Mouse (Mus musculus): ENCODE results near the gene Brca2. TPM values are rescaled to one million over a fixed set of nuclear protein-coding genes. Genes with fewer than 3 reads are reported as not detected.

The Brca2 gene
- polyA plus RNA-seq, 1 experiment: 16.9 TPM

DNA sequence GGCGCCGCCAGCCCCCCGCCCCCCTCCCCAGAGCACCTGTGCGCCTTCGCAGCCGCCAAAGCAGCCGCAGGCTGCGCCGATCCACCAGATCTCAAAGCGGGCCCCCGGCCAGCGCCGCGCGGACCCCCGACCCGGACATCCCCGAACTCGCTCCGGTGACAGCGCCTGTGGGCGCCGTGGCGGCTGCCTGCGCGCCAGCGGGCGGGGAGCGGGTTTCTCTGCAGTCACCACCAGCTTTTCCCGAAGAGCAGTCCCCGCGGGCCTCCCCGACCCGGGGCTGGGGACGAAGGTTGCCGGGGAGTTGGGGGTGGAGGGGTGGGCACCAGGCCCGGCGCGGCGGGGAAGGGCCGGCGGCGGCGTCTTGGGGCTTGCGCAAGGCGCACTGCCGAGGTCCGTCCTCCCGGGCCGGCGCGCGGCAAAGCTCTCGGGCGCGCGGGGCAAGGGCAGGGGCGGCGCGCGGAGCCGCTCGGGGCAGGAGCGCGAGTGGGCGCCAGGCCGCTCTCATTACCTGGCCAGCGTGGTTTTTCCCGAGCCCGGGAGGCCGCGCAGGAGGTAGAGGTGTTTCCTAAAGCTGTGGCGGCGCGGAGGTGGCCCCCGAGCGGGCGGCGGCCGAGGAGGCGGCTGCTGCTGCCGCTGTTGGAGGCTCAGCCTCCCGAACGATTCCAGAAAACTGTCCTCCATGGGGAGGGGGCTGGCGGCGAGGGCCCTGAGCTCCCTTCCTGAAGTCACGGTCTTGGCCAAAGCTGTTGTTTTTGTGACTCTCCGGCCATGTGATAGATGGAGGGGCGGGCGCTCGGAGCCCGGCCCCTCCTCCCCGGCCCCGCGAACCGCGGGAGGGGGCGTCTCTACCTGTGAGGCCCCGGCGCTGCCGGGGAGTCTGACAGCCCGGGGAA, 71.6 kb downstream of the Brca2 start:
- no peak for TF ChIP-seq POLR2A (IDR thresholded peaks at IDR 0.05; ENCODE audit: low read depth, low read length)
- TF ChIP-seq CTCF (IDR thresholded peaks at IDR 0.05; ENCODE audit: borderline replicate concordance, insufficient read depth, low read length): no peak
- Histone ChIP-seq H3K4me1 (ENCODE audit: control insufficient read depth, insufficient read depth, low read length) (no peaks in the 10 kb centered on the region), H3K4me3 (ENCODE audit: insufficient read depth, low read length) (peak overlapping the region; percentile 66), H3K27ac (ENCODE audit: insufficient read depth, low read length) (no peak overlapping the region)

DNA sequence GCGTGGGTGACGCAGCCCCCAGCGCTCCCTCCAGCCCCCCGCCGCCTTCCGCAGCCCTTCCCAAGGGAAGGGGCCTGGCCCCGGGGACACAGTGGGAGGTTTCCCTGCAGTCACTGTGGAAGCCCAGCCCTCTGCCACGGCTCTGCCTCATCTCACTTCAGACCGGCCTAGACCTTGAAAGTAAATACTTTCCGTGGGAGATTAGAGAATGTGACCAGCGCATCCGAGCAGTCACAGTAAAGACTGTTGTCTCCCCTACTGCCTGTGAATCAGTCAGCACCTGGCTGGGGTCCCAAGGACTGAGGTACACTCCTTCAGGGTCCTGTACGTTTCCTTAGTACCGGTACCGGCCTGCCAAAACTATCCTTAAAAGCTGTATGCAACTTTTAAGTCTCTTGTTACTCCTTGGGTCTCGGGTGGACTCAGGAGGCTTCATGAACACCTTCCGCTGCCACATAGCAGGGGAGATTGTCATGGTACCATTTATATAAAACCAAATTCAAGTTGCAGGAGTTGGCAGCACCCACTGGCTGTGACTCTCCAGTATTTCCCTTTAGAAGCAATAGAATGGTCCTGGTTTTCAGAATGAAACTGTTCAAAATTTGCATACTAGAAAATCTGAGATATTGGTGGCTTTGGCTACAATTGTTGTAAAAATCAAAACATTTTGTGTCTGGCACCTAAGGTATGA, 72.4 kb downstream of the Brca2 start:
- no peaks in the 10 kb centered on the region for H3K4me1 ChIP-seq (ENCODE audit: control insufficient read depth, insufficient read depth, low read length)
- TF ChIP-seq CTCF (IDR thresholded peaks at IDR 0.05; ENCODE audit: borderline replicate concordance, insufficient read depth, low read length) (no peak), POLR2A (IDR thresholded peaks at IDR 0.05; ENCODE audit: low read depth, low read length) (no peak)
- no peak overlapping the region for H3K27ac ChIP-seq (ENCODE audit: insufficient read depth, low read length)
- peak overlapping the region; percentile 66 for H3K4me3 ChIP-seq (ENCODE audit: insufficient read depth, low read length)

DNA sequence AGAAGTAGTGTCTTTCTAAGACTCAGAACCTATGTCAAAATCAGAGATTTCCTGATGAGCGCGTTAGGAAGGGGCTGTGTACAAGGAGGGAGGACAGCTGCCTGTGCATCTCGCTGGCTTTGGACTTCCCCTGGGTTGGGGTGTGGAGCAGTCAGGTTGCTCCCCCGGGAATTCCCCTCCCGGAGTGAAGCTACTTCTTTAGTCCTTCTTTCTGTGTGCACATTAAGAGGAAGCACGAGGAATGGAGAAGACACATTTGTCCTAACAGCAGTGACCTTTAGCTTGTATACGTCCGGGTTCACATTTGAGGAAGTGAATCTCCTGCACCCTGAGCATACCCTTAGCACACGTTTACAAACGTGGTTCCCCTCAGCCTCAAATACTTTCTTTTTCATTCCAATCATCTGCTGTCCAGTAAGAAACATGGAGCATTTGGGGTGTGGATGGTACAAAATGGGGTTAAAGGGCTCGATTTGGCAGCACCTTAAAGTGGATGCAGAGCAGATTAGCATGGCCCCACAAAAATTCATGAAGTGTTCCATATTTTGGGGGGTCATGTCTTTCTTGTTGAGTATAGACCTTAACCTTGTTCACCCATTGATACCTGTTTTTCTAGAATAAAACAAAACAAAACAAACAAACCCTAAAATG, 73.1 kb downstream of the Brca2 start:
- Histone ChIP-seq H3K4me1 (ENCODE audit: control insufficient read depth, insufficient read depth, low read length) (no peaks in the 10 kb centered on the region), H3K27ac (ENCODE audit: insufficient read depth, low read length) (no peak overlapping the region), H3K4me3 (ENCODE audit: insufficient read depth, low read length) (no peak overlapping the region; the same call in 1 of the 2 replicates)
- TF ChIP-seq CTCF (IDR thresholded peaks at IDR 0.05; ENCODE audit: borderline replicate concordance, insufficient read depth, low read length) (no peak), POLR2A (IDR thresholded peaks at IDR 0.05; ENCODE audit: low read depth, low read length) (no peak)

DNA sequence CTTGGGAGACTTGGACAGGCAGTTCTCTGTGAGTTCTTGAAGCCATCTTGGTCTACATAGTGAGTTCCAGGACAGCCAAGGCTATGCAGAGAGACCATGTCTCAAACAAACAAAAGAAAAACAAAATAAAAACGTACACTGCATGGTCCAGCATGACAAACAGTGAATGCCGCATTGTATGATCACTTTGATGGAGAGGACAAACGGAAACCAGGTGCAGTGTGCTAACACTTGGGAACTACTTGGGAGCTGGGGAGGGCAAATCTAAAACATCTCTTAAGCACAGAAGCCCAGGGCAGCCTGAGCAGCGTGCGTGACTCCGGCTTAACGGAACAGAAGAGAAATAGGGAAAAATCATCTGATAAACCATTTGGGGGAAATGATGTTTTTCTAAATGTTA, 74.7 kb downstream of the Brca2 start, which contains the start of gene N4bp2l1:
TSS of gene N4bp2l1 (minus strand) at position 101 of the 400 bp plus-strand sequence.
- no peak within 1 kb of the TSS for H3K4me3 ChIP-seq (ENCODE audit: insufficient read depth, low read length)
- H3K4me1 ChIP-seq (ENCODE audit: control insufficient read depth, insufficient read depth, low read length): no peaks in the 10 kb centered on the region
- no peak within 1 kb of the TSS for H3K27ac ChIP-seq (ENCODE audit: insufficient read depth, low read length)
- TF ChIP-seq CTCF (IDR thresholded peaks at IDR 0.05; ENCODE audit: borderline replicate concordance, insufficient read depth, low read length) (no peak), POLR2A (IDR thresholded peaks at IDR 0.05; ENCODE audit: low read depth, low read length) (no peak)

DNA sequence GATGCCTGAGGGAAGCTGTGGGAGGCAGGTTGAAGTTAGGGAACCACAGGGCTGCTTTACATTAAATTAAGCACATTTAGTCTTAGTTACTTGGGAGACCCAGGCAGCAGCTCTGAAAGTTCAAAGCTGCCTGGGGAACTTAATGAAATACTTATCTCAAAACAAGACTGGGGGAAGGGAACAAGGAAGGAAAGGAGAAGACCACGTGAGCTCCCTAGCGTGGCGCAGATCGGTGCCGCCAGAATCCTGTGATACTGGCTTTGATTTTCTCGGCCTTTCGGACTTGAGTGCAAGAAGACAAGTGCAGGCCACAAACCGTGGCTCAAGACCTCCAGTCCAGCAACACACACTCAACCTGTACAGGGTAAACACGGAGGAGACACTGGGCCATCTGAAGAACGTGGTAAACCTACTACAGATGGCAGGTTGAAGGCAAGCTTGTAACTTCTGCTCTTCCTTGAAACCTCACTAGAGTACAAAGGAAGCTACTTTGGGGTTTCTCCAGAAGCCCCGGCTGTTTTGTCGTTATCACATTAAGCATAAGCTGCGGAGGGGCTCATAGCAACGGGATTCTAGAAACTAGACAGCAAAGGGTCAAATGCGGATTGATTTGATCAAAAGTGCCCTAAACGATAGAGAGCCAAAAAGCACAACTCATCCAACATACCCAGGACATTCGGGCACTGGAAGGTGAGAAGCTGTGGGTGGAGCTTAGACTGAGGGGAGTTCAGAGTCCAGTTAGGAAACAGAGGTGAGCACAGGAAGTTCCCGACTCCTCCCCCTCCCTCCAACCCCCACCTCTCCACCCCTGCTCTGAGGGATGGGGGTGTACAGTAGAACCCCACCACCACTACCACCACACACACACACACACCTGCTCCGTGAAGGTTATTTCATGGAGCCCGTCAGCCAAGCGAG, 76.0 kb downstream of the Brca2 start:
- Histone ChIP-seq H3K4me3 (ENCODE audit: insufficient read depth, low read length) (no peak overlapping the region), H3K4me1 (ENCODE audit: control insufficient read depth, insufficient read depth, low read length) (no peaks in the 10 kb centered on the region), H3K27ac (ENCODE audit: insufficient read depth, low read length) (no peak overlapping the region)
- no peak for TF ChIP-seq CTCF (IDR thresholded peaks at IDR 0.05; ENCODE audit: borderline replicate concordance, insufficient read depth, low read length)
- no peak for TF ChIP-seq POLR2A (IDR thresholded peaks at IDR 0.05; ENCODE audit: low read depth, low read length)

DNA sequence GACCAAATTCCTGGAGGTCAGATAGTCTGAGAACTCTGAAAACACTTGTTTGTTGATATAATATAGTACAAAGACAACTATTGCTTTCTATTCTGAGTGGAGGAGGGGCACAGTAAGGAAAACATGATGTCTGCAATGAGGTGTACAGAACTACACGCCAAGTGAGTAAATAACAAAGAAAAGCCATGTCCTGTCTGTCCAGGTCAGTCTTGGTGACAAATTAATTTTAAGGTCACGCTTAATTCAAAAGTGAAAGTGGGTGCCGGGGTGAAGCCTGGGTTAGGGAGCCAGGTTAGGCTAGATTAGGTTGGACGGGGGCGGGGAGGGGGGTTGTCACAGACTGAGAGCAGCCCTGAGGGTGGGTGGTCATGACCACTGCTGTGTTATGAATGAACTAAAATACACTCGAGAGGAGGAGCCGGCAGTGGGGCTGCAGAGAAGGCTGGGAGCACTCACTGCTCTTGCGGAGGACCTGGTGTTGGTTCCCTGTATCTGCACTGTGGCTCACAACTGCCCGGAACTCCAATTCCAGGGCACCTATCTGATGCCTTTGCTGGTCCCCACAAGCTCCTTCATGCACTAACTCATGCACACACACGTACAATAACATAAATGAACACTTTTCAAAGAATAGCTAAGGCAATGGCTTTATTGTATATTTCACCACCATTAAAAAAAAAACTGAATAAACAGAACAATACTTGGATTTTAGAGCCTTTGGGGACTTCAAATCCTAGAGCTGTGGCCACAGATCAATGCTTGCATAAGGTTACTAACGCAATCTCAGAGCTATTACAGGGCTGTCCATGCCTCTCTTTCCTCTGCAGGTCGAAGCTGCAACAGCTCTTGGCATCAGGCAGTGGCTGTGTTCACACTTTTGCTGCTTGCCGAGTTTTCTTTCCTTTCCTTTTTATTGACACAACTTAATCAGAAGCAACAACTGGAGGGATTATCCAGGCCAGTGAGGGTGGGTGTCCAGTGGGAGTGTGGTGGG, 77.2 kb downstream of the Brca2 start:
- Histone ChIP-seq H3K4me3 (ENCODE audit: insufficient read depth, low read length) (no peak overlapping the region), H3K4me1 (ENCODE audit: control insufficient read depth, insufficient read depth, low read length) (no peaks in the 10 kb centered on the region), H3K27ac (ENCODE audit: insufficient read depth, low read length) (no peak overlapping the region)
- no peak for TF ChIP-seq POLR2A (IDR thresholded peaks at IDR 0.05; ENCODE audit: low read depth, low read length)
- no peak for TF ChIP-seq CTCF (IDR thresholded peaks at IDR 0.05; ENCODE audit: borderline replicate concordance, insufficient read depth, low read length)

DNA sequence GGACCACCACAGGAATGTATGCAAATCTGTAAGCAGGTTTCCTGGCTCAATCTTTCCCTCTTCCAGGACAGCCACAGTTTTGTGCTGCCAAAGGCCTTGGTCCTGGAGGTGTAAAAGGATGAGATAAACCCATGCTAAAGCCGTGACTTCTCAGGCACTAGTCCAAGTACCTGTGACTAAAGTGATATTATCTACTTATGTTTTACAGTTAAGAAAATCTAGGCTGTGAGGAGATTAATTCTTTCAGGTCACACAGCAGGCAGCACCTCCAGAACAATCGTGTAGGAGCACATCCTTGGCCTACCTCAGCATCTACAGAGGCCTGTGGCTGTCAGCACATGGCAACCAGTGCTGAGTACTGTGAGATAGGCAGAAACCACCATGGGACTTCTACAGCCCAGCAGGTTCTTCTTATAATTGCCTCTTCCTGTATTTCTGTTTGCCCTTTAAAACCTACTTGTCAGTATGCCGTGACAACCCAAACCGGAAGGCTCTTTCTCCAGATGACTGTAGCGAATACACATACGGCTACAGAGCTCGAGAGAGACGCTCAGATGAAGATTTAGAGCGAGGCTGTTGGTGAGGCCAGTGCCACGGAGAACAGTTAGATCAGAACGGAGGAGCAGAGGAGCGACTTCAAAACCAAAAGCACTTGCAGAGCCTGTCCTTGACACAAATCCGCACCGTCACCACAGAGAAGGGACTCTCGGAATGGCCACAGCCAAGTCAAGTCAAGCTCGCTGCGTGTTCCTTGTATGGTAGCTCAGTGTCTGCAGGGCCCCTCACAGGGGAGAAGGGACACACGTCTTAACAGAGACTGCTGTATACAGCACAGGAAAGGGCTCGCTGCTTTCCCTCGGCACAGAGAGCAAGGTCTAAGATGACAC, 78.4 kb downstream of the Brca2 start:
- Histone ChIP-seq H3K4me1 (ENCODE audit: control insufficient read depth, insufficient read depth, low read length) (no peaks in the 10 kb centered on the region), H3K27ac (ENCODE audit: insufficient read depth, low read length) (no peak overlapping the region), H3K4me3 (ENCODE audit: insufficient read depth, low read length) (no peak overlapping the region)
- TF ChIP-seq POLR2A (IDR thresholded peaks at IDR 0.05; ENCODE audit: low read depth, low read length) (no peak), CTCF (IDR thresholded peaks at IDR 0.05; ENCODE audit: borderline replicate concordance, insufficient read depth, low read length) (no peak)
